Mouse (Mus musculus): ENCODE measurements around the gene Kif19a.

GRCm38 (mm10) chr11:114791891-114792411, 26.8 kb downstream of the Kif19a start:
- TF ChIP-seq CTCF (IDR thresholded peaks at IDR 0.05; ENCODE audit: extremely low read depth, insufficient read depth, low read length) (no peak), POLR2A (IDR thresholded peaks at IDR 0.05; ENCODE audit: extremely low read depth, insufficient read depth, low read length) (no peak)
